Mouse (Mus musculus) gastrocnemius, adult 18-20 months (tissue): ENCODE data around the gene Mrpl12. TPM values are rescaled to one million over a fixed set of nuclear protein-coding genes. Genes with fewer than 3 reads are reported as not detected.

Experiments
- DNase-seq: peaks from one replicate; pipeline ENCODE4 v3.0.0; 2021; ENCODE audit warnings: low spot score
- total RNA-seq, 2 experiments: library from RNA; stranded (reverse); gene quantifications; 2 replicates each; pipeline ENCODE4 v1.2.3; 2021

The Mrpl12 gene
- total RNA-seq, 2 experiments from 2014 or later: 130 to 136 TPM

DNA sequence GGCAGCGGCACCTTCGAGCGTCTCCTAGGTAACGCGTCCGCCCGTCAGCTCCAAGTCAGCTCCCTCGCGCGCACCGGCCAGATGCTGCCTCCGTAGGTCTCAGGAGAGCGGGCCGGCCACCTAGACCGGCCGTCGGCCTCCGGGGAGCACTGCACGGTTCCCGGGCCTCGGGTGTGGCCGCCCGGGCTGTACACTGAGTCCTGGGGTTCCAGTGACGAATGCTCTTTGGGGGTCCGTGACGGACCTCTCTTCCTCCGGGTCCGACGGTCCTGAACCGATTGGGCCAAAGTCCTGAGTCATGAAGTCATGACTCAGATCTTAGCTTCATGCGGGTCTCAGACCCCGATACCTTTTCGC lies 16.7 kb upstream of the Mrpl12 start:
- DNase-seq: no peak

DNA sequence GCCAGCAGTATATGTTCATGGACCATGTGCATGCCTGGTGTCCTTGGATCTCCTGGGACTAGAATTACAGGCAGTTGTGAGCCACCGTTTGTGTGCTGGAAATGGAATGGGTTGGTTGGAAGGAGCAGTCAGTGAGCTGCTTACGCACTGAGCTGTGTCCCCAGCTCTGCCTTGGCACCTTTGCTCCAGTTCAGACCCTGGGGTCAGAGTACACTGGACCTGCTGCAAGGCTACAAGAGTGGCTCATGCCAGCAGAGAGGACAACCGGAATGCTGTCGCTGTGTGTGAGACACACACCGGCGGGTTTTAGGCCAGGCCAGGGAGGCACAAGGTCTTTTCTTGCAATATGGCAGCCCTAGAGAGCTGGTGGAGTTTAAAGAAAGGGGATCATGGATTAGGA lies 12.4 kb upstream of the Mrpl12 start:
- DNase-seq: no peak

DNA sequence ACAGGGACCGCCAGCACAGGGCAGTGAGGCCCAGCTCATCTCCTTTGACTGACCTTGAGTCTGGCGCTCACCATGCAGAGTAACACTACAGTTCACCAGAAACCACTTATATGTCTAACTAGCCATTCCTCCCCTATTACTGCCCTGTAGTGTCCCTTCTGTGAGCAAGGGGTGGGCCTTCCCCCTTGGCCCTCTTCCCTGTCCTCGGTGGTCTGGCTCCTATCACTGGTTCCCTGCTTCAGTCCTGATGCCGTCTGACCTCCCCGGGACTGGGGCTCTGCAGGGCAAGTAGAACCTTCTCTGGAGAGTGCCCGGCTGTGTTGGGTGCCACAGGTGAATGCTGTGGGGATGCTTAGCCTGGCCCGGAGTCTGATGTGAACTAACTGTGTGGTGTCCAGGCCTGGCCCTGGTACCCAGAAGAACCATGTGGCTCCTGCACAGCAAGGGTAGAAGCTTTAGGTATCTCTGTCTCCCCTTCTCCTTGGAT lies 922 bp upstream of the Mrpl12 start:
- DNase-seq: no peak

DNA sequence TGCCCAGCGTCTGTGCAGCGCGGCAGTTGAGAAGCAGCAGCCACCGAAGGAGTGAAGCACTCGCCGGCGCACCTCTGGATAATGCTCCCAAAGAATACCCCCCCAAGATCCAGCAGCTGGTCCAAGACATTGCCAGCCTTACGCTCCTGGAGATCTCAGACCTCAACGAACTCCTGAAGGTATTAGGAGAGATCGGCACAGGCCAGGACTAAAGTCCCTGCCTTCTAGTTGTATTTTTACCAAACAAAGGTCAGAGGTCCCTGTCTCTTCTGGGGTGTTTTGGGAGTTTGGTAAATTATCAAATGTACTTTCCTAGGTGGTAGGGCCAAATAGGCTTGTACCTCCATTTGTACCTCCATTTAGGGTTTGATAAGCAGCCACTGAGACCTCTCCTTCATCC lies 838 bp downstream of the Mrpl12 start:
- DNase-seq: no peak

DNA sequence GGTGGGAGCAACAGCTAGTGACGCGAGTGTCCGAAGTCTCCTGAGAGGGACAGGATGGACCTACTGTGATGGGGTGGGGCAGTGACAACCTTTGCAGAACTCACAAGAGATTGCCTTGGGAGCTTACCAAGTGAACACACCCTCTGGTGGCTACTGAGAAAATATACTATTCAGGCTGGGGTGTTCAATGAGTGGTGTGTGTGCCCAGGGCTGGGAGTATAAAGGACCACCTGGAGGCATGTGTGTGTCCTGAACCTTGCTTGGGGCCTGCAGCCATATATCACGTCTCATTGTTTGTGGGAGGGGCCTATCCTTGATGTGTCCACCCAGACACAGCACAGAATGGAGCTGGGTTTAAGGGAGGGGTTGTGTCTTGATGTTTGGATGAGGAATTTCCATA lies 4.1 kb downstream of the Mrpl12 start:
- DNase-seq: no peak

DNA sequence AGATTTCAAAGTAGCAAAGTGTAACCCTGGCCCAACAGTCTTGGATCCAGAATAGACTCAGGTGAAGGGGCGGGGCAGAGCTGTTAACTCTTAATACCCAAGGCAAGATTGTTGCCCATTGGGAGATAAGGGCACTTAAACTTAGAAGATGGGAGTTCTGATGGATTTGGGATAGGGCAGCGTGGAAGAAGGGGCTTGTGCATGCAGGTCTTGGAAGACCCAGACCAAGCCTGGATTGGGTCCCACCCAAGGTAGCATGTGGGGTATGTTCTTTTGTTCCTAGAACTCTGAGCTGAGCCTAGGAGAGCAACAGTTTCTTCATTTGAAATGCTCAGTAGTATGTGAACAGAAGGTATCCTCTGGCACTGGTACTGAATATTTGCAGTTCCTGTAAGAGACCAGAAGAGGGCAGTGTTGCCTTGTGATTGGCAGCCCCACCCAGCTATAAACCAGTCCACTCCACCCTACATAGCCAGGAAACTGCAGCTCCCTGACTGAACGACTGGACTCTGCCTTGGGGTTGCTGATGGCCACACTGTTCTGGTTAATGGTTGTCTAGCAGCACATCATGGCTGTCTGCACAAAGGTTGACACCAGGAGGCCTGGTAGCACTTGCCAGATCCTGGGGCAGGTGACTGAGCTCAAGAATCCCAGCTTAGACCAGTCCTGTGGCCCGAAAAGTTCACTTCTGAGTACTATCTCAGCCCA lies 4.8 kb downstream of the Mrpl12 start:
- DNase-seq: peak; percentile 83

DNA sequence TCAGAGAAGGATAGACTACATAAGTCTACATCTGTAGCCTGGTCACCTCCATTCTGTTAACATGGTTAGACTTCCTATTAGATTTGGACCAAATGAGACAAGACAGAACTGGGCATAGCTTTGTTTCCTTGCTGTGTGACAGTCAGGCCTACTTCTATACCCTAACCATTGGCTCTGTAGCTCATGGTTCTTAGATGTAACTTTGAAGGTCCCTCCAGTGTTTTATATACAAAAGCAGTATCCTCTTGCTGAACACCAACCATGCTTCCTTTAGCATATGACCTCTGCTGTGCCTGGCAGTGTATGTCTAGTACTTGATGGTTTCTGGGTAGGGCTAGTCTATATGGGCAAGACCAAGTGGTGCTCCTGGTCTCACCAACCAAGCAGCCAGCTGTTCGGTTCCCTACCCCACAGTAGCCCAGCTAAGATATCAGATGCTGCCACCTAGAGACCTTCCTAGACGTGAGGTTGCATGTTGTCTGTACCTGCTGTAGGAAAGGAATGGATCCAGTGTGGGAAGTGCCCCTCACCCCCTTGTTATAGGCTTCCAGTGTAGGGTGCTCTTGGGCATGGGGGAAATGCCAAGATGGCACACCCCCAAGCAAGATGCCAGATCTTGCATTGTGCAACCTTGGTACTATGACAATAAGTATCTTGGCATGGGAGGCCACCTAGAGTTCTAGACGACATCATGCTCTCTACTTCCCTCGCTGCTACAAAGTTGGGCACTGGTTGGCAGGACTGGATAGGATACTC lies 6.1 kb downstream of the Mrpl12 start:
- DNase-seq: no peak

DNA sequence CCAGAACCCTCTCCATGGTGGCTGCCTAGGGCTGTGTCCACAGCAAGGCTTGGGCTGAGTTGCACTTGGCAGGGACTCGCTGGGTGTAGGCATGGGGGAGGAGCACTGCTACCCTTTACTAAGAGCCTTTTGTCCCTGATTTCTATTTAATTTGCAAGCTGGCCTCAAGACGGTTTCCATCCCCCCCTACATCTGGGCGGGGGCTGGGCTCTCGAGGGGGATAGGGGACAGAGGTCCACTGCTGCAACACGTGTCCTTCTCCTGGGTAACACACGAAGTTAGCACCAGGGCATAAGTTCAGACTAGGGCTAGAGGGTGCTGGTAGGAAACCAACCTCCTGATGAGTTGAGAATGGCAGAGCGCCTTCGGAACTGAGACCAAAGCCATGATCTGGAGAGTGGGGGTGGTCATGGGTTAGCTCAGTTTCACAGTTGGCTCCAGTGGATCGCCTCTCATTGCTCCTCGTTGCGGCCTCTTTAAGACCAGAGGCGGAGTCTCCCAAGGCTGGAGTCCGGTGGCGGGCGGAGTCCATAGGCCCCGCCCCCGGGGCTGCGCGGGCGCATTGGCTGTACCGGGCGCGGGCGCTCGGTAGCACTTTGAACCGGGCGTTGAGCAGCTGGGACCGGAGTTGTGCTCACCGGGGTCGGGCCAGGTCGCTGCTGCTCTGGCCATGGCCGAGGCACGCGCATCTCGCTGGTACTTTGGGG lies 7.1 kb downstream of the Mrpl12 start, which contains the start of gene Slc25a10:
TSS of gene Slc25a10 (plus strand) at position 524 of the 707 bp plus-strand sequence.
- peak; percentile 88 for DNase-seq

DNA sequence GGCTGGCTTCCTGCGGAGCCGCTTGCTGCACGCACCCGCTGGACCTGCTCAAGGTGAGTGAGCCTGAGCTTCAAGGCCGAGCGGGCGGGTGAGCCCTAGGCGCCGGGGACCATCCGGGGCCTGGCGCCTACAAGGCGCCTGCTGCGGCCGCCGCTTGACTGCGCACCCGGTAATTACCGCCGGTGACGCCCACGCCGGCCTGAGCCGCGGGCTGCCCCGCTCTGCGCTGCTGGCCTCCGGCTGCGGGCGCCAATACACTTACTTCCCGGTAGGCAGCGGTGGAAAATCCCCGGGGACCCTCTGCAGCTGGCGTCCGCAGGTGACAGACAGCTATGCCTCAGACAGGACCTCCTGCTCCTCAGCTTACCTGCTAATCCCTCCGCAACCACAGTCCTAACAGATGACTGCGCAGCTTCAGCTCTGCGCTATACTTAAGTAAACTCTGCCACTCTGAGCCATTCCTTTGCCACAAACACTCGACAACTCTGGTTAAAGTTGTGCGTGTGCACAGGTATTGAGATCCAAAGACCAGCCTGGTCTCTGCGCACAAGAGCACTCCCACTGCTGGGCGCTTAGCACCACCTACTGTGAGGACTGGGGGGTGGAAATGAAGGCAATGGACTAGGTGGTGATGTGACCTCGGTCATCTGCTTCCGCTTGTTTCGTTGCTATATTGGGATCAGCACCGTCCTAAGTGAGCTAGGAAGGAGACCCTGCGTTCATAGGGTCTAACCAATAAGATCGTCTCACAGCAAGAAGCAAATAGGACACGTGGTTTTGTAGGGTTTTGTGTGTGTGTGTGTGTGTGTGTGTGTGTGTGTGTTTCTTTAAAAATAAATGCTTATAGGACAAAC lies 7.8 kb downstream of the Mrpl12 start:
- DNase-seq: peak; percentile 22

DNA sequence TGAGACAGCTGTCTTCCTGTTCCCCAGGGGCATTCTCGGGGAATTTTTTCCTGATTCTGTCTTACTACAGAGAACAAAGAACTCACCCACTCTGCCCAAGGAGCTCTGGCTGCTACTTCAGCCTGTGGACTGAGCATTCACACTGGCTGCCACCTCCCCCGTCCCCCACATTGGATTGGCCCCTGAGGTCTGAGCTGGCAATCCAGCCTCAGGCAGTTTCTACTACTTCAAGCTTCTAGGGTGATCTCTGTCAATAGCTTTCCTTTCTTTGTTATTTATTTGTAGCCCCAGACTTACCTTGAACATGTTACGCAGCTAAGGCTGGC lies 8.4 kb downstream of the Mrpl12 start:
- DNase-seq: no peak

DNA sequence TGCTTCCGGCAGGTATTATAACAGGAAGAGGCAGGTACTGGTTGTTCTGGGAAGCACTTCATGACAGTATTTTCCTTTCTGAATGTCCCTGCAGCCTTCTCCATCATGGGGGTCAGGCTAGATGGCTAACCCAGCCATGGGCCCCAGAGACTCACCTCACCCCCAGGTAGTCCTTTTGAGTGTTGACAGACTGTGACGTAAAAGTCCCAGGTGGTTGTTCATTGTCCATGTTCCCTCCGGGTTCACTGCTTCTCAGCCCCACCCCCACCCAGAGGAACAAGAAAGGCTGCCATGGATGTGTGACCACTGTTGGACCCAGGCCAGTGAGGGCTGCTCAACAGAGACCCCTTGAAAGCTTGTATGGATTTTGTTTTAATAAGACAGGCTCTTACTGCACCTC lies 8.9 kb downstream of the Mrpl12 start:
- DNase-seq: no peak

DNA sequence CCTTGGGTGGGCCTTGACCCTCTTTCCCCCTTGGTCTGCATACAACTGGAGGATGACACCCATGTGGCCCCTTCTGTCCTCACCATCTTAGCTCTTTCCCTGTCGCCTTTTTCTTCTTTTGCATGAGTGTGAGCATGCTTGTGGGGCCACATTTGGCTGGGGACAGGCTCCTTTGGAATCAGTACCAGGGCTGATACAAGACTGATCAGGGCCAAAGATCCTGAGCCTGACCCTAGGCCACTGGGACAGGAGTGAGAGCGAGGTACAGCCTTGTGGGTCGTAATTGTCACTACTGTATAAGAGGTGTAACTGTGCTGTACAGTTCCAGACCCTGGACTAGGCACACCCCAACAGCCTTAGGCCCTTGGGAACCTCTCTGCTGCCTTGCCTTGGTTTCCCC lies 9.5 kb downstream of the Mrpl12 start:
- DNase-seq: no peak

DNA sequence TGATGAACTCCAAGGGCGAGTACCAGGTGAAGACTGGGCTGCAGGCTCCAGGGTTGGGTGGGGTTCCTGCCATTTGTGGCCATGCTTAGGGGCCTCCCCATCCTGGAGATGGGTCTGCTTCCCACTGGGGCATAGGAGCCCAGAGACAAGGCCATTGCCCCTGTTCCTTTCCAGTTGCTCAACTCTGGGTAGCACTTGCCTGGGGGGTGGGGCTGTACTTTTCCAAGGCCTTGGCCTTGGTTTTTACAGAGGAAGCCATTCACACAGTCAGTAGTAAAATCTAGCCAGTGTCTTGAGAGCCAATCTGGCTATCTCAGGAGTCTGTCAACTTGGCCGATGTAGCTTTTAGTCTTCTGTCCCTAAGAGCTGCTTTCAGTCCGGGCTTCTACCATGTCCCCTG lies 13.0 kb downstream of the Mrpl12 start:
- DNase-seq: no peak

DNA sequence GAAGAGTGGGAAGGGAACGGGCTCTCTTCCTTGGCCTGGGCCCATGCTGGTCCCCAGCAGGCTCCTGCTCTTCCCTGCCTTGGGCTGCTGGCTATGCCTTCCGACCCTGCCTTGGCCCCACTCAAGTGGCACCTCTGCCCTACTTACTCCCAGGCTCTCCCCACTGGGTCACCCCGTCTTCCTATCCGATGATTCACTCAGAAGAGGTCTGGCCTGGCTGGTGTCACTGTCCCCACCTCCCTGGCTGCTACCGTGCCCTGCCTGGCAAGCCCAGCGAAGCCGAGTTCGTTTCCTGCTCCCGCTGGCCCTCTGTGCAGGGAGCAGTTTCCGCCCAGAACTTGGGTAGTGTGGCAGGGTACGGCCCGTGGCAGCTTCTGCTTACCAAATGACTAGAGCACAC lies 13.8 kb downstream of the Mrpl12 start:
- DNase-seq: no peak

DNA sequence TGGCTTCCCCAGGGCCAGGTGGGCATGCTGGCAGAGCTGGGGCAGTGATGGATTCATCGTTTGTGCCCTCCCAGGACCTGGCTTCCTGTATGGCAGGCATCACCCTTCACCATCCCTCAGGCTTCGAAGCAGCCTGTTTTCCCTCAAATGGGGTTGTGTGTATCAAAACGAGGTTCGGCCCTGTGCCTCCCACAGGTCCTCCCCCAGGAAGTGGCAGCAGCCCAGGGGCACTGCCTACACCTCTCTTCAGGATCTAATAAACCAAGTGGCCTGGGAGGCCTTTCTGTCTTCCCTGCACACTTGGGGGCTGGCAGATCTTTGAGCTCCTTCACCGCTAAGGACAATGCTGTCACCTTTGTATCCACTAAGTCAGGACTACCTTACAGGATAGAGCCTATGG lies 14.5 kb downstream of the Mrpl12 start:
- DNase-seq: no peak

DNA sequence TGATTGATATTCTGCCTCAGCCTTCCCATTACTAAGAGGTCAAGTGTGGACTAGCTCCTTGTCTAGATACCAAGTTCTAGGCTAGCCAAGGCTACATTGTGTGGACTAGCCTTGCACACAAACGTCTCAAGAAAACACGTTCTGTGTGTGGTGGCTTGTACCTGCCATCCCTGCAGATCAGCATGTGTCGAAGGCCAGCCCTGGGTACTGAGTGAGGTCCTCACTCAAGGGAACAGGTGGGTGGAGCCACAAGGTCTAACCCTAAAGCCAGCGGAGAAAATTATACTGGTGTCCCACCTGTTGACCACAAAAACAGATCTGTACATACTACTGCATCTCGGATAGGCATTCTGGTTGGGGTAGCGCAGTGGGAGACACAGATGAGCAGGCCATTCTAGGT lies 15.5 kb downstream of the Mrpl12 start:
- DNase-seq: no peak

DNA sequence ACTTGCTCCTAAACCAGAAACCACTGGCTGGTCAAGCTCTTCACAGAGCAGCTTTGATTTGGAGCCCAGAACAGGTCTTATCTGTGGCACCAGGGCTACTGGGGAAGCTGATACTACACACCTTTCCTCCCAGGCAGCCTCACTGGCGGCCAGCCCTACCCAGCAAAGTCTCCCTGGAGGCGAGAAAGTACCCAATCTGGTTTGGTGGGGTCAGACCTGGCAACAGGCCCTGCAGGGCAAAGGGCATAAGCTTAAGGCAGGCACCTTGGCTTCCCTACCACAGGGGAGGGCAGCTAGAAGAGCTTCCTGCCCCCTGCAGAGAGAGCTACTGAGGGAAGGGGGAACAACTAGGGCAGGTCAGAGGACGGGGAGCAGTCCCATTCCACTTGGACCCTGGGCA lies 15.9 kb downstream of the Mrpl12 start:
- no peak for DNase-seq

DNA sequence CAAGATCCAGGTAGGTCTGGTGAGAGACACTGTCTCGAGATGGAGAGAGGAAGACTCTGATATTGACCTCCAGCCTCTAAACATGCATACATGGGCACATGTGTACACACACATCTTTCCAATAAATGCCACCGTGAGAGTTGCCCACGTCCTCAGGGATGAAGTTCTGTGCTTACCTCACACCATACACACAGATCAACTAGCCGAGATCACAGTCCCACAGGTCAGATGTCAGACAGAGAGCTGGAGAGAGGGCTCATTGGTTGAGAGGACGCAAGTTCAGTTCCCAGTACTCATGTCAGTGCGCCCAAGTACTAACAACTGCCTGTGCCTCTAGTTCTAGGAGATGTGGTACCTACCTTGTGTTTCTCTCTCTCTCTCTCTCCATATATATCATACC lies 16.6 kb downstream of the Mrpl12 start:
- no peak for DNase-seq

DNA sequence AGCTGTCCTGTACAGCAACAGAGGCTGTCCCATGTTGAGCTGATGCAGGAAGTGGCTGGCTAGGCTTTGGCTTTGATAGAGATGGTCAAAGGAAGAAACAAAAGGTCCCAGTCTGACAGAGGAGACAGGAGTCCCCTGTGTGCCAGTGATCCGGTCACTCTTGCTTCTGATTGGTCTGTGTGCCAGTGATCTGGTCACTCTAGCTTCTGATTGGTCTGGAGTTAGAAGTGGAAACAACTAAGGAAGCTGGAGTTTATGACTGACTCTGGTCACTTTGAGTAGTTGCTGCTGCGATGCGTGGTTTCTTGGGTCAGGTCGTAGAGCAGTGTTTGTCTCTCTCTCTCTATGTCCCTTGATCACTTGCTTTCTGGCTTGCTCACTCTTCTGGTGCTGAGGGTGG lies 17.3 kb downstream of the Mrpl12 start:
- no peak for DNase-seq

DNA sequence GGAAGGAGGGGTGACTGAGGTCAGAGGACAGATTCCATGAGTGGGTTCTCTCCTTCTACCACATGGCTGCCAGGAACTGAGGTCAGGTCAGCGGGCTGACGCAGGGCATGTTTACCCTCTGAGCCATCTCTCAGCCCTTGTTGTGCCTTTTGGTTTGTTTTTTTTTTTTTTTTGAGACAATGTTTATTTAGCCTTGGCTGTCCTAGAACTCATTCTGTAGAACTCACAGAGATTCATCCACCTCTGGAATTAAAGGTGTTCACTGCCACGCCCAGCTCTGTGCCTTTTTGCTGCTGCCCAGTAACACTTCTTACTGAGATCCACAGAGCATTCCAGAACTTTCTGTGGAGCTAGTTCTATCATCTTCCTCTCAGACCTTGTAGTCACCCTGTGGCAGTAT lies 21.2 kb downstream of the Mrpl12 start:
- no peak for DNase-seq

DNA sequence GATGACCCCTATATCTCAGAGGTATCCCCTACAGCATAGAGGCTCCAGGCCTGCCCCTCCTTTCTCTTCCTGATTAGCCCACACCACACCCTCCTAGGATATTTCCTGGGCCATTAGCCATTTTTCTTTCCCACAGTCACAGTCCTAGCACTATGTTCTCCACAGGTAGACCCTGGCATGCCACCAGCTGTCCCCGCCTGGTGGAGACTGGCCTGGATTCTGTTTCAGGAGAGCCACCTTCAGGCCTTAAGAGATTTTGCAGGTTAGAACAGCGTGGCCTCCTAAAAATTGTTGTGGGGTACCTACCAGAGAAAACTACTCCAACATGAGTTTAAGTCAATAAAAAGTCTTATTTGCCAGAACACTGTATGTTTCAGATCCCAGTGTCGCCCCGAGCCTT lies 22.5 kb downstream of the Mrpl12 start:
- no peak for DNase-seq
